Mouse (Mus musculus) intestine, postnatal 0 days (tissue): Measurements from ENCODE around the gene Ppm1d. TPM values are rescaled to one million over a fixed set of nuclear protein-coding genes. Genes with fewer than 3 reads are reported as not detected.

ENCODE experiments used
- ATAC-seq: fragments of 200-750 bp; cut with Nextera tagmentation; 2 replicates; pipeline ENCODE4 v1.8.0; 2017; ENCODE audit warnings: mild to moderate bottlenecking, moderate TSS enrichment, moderate library complexity
- H3K27ac ChIP-seq: fragments of 300-500 bp; sonication (generic); 2 replicates; pipeline ENCODE4 v1.5.1; 2014; ENCODE audit warnings: mild to moderate bottlenecking, low read depth, low read length, moderate library complexity
- H3K27me3 ChIP-seq: fragments of 300-500 bp; sonication (generic); replicated peaks from 2 replicates; pipeline ENCODE4 v1.6.1; 2014; ENCODE audit warnings: low read length, mixed read lengths; ENCODE audit not compliant: control insufficient read depth, insufficient read depth
- H3K36me3 ChIP-seq: fragments of 300-500 bp; sonication (generic); 2 replicates; pipeline ENCODE4 v1.6.1; 2014; ENCODE audit warnings: mild to moderate bottlenecking, moderate library complexity; ENCODE audit not compliant: control insufficient read depth, insufficient read depth
- H3K4me1 ChIP-seq: fragments of 300-500 bp; sonication (generic); replicated peaks from 2 replicates; pipeline ENCODE4 v1.6.1; 2014; ENCODE audit warnings: antibody characterized with exemption, low read length, mixed read lengths; ENCODE audit not compliant: control insufficient read depth, insufficient read depth
- H3K4me2 ChIP-seq: fragments of 300-500 bp; sonication (generic); replicated peaks from 2 replicates; pipeline ENCODE4 v1.6.1; 2014; ENCODE audit warnings: low read depth, mild to moderate bottlenecking, moderate library complexity
- H3K4me3 ChIP-seq: fragments of 300-500 bp; sonication (generic); 2 replicates; pipeline ENCODE4 v1.5.1; 2014; ENCODE audit warnings: low read depth, low read length
- H3K9ac ChIP-seq: fragments of 300-500 bp; sonication (generic); 2 replicates; pipeline ENCODE4 v1.6.1; 2014; ENCODE audit warnings: mild to moderate bottlenecking, low read depth, low read length
- H3K9me3 ChIP-seq: fragments of 300-500 bp; sonication (generic); 2 replicates; pipeline ENCODE4 v1.6.1; 2016; ENCODE audit warnings: mixed run types; ENCODE audit not compliant: control insufficient read depth
- CTCF ChIP-seq: sonication (generic); IDR thresholded peaks from 2 replicates; pipeline ENCODE4 v1.5.1; 2016; ENCODE audit warnings: low read depth, mild to moderate bottlenecking, control low read depth, antibody characterized with exemption, moderate library complexity
- WGBS: fragments of 180-500 bp; shearing (Covaris S2); extraction: QIAGEN DNeasy Blood & Tissue Kit; methylation state at CpG from one replicate; pipeline ENCODE4 v1.1.7; 2014; 5-methylcytosine and 5-hydroxymethylcytosine counted together
- polyA plus RNA-seq: library from polyadenylated mRNA; unstranded; fragments of >200 nt; fragmentation: Nextera tagmentation; extraction: Ambion mirVana; gene quantifications from 2 replicates; pipeline ENCODE4 v1.2.1, GENCODE M21; 2015

The Ppm1d gene
- polyA plus RNA-seq, 1 experiment from 2014 or later = 6.0 TPM

DNA sequence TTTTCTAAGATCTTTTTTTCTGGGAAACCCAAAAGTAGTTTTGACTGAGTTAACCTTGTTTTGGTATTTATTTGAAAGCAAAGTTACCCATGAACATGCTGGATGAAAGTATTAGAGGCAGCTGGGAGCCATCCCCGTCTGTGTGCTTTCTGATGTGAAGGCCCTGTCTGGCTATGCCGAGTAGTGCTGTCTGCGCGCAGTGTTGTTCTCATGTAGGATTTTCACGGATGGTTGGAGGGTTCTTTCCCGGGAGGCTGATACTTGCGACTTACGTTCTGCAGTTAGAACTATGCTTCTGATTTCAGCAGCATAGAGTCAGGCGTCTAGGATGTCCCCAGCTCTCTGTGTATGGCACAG is 81.8 kb downstream of the Ppm1d start:
- H3K4me1 ChIP-seq = no peaks in the 10 kb centered on the region
- no peaks in the 10 kb centered on the region for H3K9me3 ChIP-seq
- no peaks in the 10 kb centered on the region for H3K27me3 ChIP-seq
- 77% methylated on average over 9 of the region's 9 CpGs for WGBS
- no peak overlapping the region for H3K27ac ChIP-seq
- no peak overlapping the region for H3K4me3 ChIP-seq
- TF ChIP-seq CTCF = no peak
- no peaks in the 10 kb centered on the region for H3K36me3 ChIP-seq
- no peak overlapping the region for H3K4me2 ChIP-seq
- no peak overlapping the region for H3K9ac ChIP-seq
- no peak for ATAC-seq

- no peak for ATAC-seq
- Histone ChIP-seq H3K4me1 (no peaks in the 10 kb centered on the region), H3K27me3 (no peaks in the 10 kb centered on the region), H3K9ac (no peak overlapping the region), H3K4me2 (no peak overlapping the region), H3K36me3 (no peaks in the 10 kb centered on the region), H3K9me3 (no peaks in the 10 kb centered on the region), H3K27ac (no peak overlapping the region), H3K4me3 (no peak overlapping the region)
- WGBS = 56% methylated on average over 3 of the region's 3 CpGs
- peak; percentile 56 for TF ChIP-seq CTCF
These were observed 82.9 kb downstream of the Ppm1d start for GRCm38 (mm10) chr11:85393990-85394389.

DNA sequence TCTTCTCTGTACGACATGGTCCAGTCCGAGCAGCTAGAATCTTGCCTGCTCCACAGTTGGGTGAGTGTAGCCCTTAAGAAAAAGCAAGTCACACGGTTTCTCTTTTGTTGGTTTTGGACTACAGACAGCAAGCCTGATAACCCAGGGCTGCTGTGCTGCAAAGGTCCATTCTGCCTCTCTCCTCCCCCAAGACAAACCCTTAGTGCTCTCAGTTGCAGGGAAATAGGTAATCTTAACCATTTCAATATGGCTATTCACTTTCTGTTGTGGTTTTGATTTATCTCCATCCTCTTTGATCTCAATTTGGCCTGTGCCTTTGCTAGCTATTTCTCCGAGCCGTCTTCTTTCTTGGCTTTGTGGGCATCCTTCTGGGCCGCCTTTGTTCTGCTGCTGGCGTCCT is 84.3 kb downstream of the Ppm1d start:
- TF ChIP-seq CTCF = no peak
- Histone ChIP-seq H3K9me3 (no peaks in the 10 kb centered on the region), H3K27me3 (no peaks in the 10 kb centered on the region), H3K27ac (no peak overlapping the region), H3K36me3 (no peaks in the 10 kb centered on the region), H3K4me1 (no peaks in the 10 kb centered on the region), H3K4me3 (no peak overlapping the region), H3K4me2 (no peak overlapping the region), H3K9ac (no peak overlapping the region)
- no peak for ATAC-seq
- WGBS = 78% methylated on average over 7 of the region's 7 CpGs

Other genes starting within 250 kb of the Ppm1d start
- gene Usp32, start 171.1 kb upstream of the Ppm1d start, polyA plus RNA-seq = 3.5 and 3.7 TPM in 2 replicates
- 0.23 and 0.24 TPM in 2 replicates for gene 1700125H20Rik, start 140.8 kb upstream of the Ppm1d start, polyA plus RNA-seq
- gene Appbp2, start 76.1 kb upstream of the Ppm1d start, polyA plus RNA-seq = 17.5 and 19.5 TPM in 2 replicates
- 17.2 and 17.5 TPM in 2 replicates for gene Bcas3, start 41.9 kb downstream of the Ppm1d start, polyA plus RNA-seq